Mouse (Mus musculus): Measurements from ENCODE around the gene Ropn1.

- TF ChIP-seq CTCF (IDR thresholded peaks at IDR 0.05; ENCODE audit: borderline replicate concordance, control insufficient read depth, extremely low read depth, insufficient read depth, low read length, poor library complexity), result no peak
- TF ChIP-seq POLR2A (IDR thresholded peaks at IDR 0.05; ENCODE audit: control insufficient read depth, extremely low read depth, insufficient read depth, low read length, poor library complexity), result no peak
These were observed 14.8 kb downstream of the Ropn1 start for GRCm38 (mm10) chr16:34664553-34664952.
